Mouse (Mus musculus): ENCODE results near the gene Gpc5.

- TF ChIP-seq CTCF (IDR thresholded peaks at IDR 0.05; ENCODE audit: low read depth), result no peak
- TF ChIP-seq EP300 (optimal IDR thresholded peaks at IDR 0.05), result no peak
Measured at GRCm38 (mm10) chr14:115270445-115270844, 178.4 kb downstream of the Gpc5 start.
